Mouse (Mus musculus) ovary, postnatal 14 days (tissue): ENCODE data around the gene Klf6.

Experiments used
- DNase-seq: peaks from one replicate; pipeline ENCODE4 v3.0.0; 2022; ENCODE audit warnings: low spot score

Klf6 gene

GRCm38 (mm10) chr13:5863408-5863891, 2.2 kb downstream of the Klf6 start:
- peak; percentile 18 for DNase-seq

- DNase-seq = no peak
Observed at GRCm38 (mm10) chr13:5864265-5865097, 3.2 kb downstream of the Klf6 start.

GRCm38 (mm10) chr13:5865098-5865415, 3.8 kb downstream of the Klf6 start:
- no peak for DNase-seq

- DNase-seq = no peak
Observed at GRCm38 (mm10) chr13:5866091-5866490, 4.8 kb downstream of the Klf6 start.

- DNase-seq = no peak
Observed at GRCm38 (mm10) chr13:5866532-5866931, 5.2 kb downstream of the Klf6 start.

DNA sequence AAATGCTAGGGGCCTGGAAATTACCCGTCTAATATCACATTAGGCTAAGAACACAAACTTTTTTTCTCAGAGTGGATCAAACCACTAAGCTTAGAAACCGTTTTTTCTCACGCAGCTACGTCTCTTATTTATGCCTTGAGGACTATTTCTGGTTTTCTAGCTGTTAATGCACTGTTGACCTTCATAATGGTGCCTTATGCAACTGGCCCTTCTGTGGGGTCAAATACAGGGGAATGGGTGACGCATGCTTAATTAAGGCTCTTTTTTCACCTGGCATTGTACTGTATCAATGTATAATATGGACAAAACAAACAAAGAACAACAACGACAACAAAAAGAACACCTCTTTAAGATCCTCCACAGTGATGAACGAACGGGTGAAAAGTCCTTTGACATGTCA, 7.1 kb downstream of the Klf6 start:
- DNase-seq = no peak

- no peak for DNase-seq
Observed at GRCm38 (mm10) chr13:5869433-5869832, 8.2 kb downstream of the Klf6 start.

- DNase-seq = peak; percentile 20
Observed at GRCm38 (mm10) chr13:5869842-5870241, 8.6 kb downstream of the Klf6 start.

- DNase-seq = peak; percentile 22
Observed at GRCm38 (mm10) chr13:5870382-5871272, 9.3 kb downstream of the Klf6 start.

- no peak for DNase-seq
Observed at GRCm38 (mm10) chr13:5871414-5871813, 10.1 kb downstream of the Klf6 start.

DNA sequence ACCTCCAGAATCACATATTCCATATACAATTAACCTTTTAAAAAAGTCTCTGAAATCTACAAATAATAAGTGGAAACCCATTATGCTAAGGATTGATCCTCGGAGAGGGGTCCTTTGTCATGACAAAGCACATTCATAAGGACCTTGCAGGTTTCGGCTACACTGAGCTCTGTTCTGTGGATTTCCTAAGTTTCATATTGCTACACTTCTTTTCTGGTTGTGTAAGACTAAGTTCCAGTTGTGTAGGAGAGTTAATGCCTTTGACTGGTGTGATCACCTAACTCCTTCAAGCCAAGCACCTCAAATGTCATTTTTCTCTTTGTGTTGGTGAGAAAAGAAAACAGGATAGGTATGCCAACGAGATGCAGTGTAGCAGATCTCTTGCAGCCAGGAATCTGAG, 12.4 kb downstream of the Klf6 start:
- DNase-seq = no peak

- no peak for DNase-seq
Observed at GRCm38 (mm10) chr13:5875478-5875877, 14.2 kb downstream of the Klf6 start.

DNA sequence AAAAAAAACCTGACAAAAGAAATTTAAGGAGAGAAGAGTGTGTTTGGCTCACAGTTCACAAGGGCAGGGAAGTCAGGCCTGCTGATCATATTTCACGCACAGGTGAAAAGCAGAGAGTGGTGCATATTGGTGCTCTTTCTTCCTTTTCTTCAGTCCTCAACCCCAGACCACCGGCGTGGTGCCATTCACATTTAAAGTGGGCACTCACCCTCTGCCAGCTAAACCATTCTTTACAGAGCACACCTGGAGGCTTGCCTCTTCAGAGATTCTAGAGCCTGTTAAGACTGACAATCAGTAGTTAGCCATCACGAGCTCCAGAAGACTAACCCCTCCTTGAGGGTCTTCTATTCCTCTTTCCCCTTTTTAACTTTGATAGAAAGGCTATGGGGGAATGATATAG, 17.5 kb downstream of the Klf6 start:
- DNase-seq = no peak

DNA sequence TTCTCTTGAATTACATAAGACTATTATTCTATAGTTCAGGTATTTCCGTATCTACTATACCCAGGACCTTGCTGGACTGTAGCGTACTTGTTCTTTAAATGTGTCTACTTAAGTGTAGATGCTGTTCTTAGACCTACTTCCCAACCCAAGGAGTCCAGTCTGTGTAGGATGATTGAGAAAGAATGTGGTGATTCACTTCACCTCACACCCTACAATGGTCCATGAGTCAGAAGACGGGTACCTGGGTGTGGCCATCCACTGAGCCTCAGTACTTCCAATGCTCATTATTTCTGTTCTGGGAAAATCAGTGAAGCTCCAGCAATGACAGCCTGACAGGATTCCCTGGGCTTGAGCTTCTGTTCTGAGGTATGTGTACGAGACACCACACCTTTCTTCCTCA, 25.5 kb downstream of the Klf6 start:
- no peak for DNase-seq

DNA sequence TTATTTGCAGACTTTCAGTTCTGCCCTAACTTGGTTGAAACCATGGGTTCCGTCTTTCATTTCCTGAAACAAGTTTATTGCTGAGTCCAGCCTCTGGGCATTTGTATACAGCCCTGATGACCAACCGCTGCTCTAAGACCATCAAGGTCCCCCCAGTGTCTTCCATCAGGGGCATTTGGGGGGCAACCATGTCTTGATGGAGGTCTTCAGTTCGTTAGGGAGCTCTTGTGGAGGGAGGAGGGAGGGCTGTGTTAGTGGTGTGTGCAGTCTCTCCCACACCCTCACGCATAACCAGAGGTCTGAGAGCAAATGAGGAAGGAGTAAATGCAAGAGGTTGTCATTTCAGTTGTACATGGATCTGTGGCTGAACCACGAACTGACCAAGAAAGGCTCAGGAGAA, 26.9 kb downstream of the Klf6 start:
- no peak for DNase-seq

DNA sequence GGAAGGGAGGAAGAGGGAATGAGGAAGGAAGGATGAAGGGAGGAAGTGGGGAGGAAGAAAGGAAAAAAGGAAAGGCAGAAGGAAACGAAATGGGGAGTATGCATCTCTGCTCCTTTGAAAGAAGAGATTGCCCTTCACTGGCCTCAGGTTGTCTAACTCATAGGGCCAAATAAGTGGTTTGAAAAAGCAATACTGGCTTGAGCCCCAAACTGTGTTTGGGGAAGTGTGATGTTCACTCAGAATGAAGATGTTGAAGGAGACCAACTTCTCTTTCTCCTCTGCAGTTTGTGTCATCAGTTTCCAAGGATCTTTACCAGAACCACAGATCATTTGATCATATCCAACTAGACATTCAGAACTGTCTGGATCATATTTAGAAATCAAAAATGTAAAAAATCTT, 27.4 kb downstream of the Klf6 start:
- DNase-seq = no peak

- DNase-seq = no peak
Observed at GRCm38 (mm10) chr13:5890035-5890434, 28.8 kb downstream of the Klf6 start.

DNA sequence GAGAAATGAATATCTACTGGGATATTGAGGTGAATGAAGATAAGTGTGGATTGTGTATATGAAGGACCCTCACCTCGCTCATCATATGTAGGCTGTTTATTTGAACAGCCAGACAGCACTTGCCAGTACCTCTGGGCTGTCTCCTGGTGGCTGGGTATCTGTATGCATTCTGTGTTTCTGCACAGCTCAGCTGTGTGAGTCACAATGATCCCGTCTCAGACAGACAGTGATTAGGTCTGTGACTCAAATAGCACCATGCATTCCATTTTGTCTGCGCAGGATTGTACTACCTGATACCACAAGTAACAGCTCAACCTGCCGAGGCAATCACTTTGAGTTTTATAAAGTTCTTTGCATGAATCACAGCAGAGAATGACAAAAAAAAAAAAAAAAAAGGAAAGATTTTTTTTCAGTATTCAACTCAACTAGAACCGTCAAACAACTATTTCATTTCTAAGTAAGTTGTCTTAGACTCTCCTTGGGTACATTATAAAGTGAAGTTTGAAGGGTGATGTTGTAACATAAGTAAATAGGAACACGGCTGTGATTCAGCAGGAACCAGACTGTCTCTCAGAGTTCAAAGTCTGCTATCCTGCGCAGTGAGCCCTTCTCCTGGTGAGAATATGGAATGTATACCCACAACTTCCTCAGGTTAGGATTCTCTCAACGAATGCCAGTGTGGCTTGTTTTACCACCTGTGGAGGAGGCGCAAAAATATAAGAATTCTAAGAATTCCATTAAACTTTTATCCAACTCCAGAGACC, 31.6 kb downstream of the Klf6 start:
- no peak for DNase-seq

- DNase-seq = no peak
Observed at GRCm38 (mm10) chr13:5894910-5895309, 33.6 kb downstream of the Klf6 start.

GRCm38 (mm10) chr13:5895851-5896250, 34.6 kb downstream of the Klf6 start:
- no peak for DNase-seq

DNA sequence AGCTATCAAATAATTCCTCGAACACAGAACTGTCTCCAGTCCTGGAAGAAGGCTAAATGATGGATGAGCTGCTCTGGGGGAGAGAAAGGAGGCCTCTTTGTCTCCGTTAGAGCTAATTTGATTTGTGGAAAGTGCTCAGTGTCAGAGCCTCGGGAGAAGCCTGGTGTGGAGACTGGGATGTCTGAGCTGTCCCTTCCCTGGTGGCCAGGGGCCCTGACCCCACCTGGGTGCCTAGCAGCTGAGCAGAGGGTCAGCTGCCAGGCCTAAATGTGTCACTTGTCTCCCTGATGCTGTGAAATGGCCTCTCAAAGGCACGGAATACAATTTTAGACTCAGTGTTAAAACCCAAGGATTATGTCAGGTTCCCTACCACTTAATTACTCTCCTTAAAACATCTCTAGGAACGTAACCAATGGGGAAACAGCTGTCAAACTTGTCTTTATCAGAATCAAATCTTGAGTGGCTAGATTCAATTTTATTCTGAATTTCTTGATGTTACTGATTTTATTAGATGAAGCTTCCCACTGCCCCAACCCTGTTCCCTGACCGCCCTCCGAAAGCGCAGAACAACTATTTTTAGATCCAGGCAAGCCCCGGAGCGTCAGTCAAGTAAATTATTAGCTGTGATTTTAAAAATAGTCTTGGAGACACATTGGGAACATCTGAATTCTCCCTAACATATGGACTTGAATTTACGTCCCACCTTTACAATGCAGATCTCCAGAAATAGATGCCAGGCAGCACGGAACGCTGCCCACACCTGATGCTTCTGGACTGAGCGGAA, 36.1 kb downstream of the Klf6 start:
- DNase-seq = no peak

- DNase-seq = no peak
Observed at GRCm38 (mm10) chr13:5899021-5899420, 37.7 kb downstream of the Klf6 start.
